Mouse (Mus musculus): Measurements from ENCODE around the gene B4gat1. TPM values are rescaled to one million over a fixed set of nuclear protein-coding genes. Genes with fewer than 3 reads are reported as not detected.

B4gat1 gene
- polyA plus RNA-seq, 1 experiment from 2014 or later, result 48.2 TPM

DNA sequence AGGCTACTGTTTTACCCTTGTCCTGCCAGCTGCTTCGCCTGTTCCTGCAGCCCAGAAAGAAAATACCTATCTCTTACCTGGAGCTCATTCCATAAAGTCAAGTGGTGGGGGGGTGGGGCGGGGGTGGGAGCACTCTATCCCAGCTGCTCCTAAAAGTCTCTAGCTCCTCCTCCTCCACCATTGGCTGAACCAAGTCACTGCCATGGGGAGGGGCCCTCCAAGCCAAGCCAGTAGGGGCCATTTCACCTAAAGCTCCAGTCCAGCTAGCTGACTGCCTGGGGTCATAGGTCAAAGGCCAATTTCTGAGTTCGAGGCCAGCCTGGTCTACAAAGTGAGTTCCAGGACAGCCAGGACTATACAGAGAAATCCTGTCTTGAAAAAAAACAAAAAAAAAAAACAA lies 5.9 kb upstream of the B4gat1 start:
- H3K27ac ChIP-seq (ENCODE audit: poor library complexity, severe bottlenecking), result no peak overlapping the region
- 75% methylated on average over 3 of the region's 3 CpGs for WGBS
- H3K4me2 ChIP-seq, result no peak overlapping the region
- H3K9me3 ChIP-seq (replicated peaks), result no peaks in the 10 kb centered on the region
- no peak overlapping the region for H3K9ac ChIP-seq
- H3K4me1 ChIP-seq (replicated peaks), result no peaks in the 10 kb centered on the region
- H3K27me3 ChIP-seq (replicated peaks), result no peaks in the 10 kb centered on the region
- H3K36me3 ChIP-seq, result peaks cover 44% of the 10 kb centered on the region
- H3K4me3 ChIP-seq, result no peak overlapping the region
- no peak for ATAC-seq (ENCODE audit: insufficient number of reproducible peaks, low FRiP score)

DNA sequence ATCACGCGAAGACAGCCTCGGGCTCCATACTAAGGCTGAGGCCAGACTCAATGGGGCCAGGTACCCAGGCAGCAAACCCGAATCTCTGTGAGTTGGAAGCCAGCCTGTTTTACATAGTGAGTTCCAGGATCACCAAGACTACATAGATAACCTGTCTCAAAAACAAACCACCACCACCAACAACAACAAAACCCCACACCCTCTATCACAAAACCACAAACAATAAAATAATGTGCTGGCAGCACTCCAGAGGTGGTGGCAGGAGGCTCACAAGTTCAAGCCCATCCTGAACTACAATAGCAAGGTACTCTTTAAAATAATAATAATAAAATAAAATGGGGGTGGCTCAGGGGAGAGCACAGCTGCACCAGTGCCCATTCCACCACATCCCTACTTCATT lies 2.0 kb upstream of the B4gat1 start:
- 76% methylated on average over 4 of the region's 4 CpGs for WGBS
- no peak overlapping the region for H3K9ac ChIP-seq
- peaks cover 5% of the 10 kb centered on the region for H3K36me3 ChIP-seq
- no peak for ATAC-seq (ENCODE audit: insufficient number of reproducible peaks, low FRiP score)
- no peak overlapping the region for H3K4me3 ChIP-seq
- no peaks in the 10 kb centered on the region for H3K9me3 ChIP-seq (replicated peaks)
- H3K27me3 ChIP-seq (replicated peaks), result no peaks in the 10 kb centered on the region
- no peak overlapping the region for H3K27ac ChIP-seq (ENCODE audit: poor library complexity, severe bottlenecking)
- H3K4me1 ChIP-seq (replicated peaks), result peaks cover 19% of the 10 kb centered on the region
- no peak overlapping the region for H3K4me2 ChIP-seq

DNA sequence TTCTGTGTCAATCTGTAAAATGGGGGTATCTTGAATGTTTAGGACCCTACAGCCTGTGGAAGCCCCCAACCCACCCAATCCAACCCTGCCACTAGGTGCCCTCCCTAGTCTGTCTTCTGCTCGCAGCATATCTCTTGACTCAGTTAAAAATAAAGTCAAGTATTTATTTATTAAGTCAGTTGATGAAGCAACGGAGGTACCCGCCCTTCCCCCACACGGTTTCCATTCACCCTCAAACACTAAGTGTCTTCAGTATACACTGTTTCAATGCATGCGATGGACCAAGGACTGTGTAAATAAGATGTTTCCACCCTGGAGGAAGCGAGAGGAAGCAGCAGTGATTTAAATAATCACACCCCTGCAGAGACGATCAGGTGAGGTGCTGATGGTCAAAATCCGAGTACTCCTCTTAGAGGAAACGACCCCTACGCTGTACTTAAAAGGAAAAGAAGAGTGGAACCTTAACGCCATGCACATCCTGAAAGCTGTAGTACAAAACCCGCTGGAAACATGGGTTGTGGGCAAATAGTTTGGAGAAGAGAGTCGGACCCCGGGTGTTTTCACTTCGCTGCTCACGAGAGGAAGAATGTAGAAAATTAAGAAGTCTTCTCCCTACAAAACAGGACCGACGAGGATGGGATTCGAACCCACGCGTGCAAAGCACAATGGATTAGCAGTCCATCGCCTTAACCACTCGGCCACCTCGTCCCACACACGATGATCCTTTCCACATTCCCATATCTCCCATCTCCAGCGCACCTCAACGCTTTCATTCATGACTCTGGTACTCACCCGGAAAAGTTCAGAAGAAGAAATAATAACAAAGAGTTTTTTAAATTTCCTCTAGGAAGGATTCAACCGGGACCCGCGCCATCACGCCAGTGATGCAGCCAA lies 701 bp upstream of the B4gat1 start:
- Histone ChIP-seq H3K4me2 (peak overlapping the region; percentile 100), H3K4me3 (peak overlapping the region; percentile 80), H3K9me3 (replicated peaks) (no peaks in the 10 kb centered on the region), H3K4me1 (replicated peaks) (peaks cover 25% of the 10 kb centered on the region), H3K27ac (ENCODE audit: poor library complexity, severe bottlenecking) (peak overlapping the region; percentile 60), H3K9ac (peak overlapping the region; percentile 95), H3K36me3 (peaks cover 5% of the 10 kb centered on the region; the same call in 1 of the 2 replicates), H3K27me3 (replicated peaks) (no peaks in the 10 kb centered on the region)
- WGBS, result 5% methylated on average over 32 of the region's 32 CpGs
- ATAC-seq (ENCODE audit: insufficient number of reproducible peaks, low FRiP score), result 0 out of 2 replicates have a peak, but pooled peaks have one; percentile 19

DNA sequence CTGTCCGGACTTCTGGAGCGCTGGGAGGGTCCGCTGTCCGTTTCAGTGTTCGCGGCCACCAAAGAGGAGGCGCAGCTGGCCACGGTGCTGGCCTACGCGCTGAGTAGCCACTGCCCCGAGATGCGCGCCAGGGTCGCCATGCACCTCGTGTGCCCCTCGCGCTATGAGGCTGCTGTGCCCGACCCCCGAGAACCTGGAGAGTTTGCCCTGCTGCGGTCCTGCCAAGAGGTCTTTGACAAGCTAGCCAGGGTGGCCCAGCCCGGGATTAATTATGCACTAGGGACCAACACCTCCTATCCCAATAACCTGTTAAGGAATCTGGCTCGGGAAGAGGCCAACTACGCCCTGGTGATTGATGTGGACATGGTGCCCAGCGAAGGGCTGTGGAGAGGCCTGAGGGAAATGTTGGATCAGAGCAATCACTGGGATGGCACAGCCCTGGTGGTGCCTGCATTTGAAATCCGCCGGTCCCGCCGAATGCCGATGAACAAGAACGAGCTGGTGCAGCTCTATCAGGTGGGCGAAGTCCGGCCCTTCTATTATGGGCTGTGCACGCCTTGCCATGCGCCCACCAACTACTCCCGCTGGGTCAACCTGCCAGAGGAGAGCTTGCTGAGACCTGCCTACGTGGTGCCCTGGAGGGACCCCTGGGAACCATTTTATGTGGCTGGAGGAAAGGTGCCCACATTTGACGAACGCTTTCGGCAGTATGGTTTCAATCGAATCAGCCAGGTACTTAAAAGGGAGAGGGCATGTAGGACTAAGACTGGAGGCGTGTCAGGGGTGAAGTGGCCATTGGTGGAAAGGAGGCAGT lies 882 bp downstream of the B4gat1 start:
- H3K4me2 ChIP-seq, result peak overlapping the region; percentile 100
- peak; percentile 6; the same call in 1 of the 2 replicates for ATAC-seq (ENCODE audit: insufficient number of reproducible peaks, low FRiP score)
- H3K4me1 ChIP-seq (replicated peaks), result peaks cover 25% of the 10 kb centered on the region
- H3K9ac ChIP-seq, result peak overlapping the region; percentile 95
- H3K4me3 ChIP-seq, result peak overlapping the region; percentile 80
- H3K27me3 ChIP-seq (replicated peaks), result no peaks in the 10 kb centered on the region
- peaks cover 11% of the 10 kb centered on the region for H3K36me3 ChIP-seq
- peak overlapping the region; percentile 60; the same call in 1 of the 2 replicates for H3K27ac ChIP-seq (ENCODE audit: poor library complexity, severe bottlenecking)
- 15% methylated on average over 41 of the region's 41 CpGs for WGBS
- no peaks in the 10 kb centered on the region for H3K9me3 ChIP-seq (replicated peaks)

DNA sequence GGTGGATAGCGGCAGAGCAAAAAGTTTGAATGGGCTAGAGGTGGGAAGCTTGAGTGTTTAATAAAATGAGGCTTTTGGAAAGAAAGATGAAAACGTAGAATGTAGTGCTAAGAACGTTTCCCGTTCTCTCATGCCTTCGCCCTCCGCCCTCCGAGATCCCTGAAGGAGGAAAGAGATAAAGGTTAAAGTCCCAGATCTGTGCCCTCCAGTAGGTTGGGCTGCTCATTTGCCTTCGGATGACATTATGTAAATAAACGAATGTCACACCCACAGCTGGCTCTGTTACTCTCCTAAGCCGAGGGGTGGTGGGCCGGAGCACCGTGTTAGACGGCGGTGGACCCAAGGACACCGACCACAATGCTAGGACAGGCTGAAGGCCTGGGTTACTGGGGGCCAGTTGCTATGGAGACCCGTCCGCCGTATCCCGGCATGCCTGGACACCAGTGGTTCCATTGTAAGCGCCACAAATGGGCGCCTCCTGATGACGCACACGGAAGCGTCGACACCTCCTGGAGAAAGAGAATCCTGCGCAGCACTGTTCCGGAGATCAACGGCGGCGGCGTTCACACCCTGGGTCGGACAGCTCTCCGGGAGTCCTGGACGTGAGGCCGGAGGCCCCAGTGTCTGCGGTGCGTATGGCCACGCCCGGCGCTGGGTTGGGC lies 2.4 kb downstream of the B4gat1 start, which contains the start of gene Brms1:
Gene Brms1, plus strand, starts transcription at position 493 of the 662 bp plus-strand sequence.
- Histone ChIP-seq H3K4me2 (peak within 1 kb of the TSS; percentile 100), H3K27me3 (replicated peaks) (no peaks in the 10 kb centered on the region), H3K4me1 (replicated peaks) (peaks cover 25% of the 10 kb centered on the region), H3K27ac (ENCODE audit: poor library complexity, severe bottlenecking) (peak within 1 kb of the TSS; percentile 72), H3K4me3 (peak within 1 kb of the TSS; percentile 63), H3K9ac (peak within 1 kb of the TSS; percentile 86), H3K36me3 (peaks cover 16% of the 10 kb centered on the region), H3K9me3 (replicated peaks) (no peaks in the 10 kb centered on the region)
- 4% methylated on average over 40 of the region's 40 CpGs for WGBS
- peak; percentile 74 for ATAC-seq (ENCODE audit: insufficient number of reproducible peaks, low FRiP score)

DNA sequence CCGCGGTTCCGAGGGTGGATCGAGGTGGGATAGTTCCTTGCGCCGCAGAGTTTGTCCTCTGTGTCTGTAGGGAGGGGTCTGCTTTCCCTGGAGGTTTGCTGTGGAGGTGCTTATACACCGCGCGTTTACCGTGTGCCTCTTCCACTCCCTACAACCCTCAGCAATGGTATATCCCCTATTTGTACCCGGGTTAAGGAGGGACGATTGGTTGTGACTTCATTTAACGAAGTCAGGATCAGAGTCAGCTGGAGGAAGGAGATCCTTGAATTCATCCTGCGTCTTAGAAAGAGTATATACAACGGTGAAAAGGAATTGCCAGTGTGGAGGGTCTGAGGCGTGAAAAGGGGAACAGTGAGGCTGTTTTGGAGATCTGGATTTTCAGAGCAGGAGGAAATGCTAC lies 3.0 kb downstream of the B4gat1 start:
- peaks cover 22% of the 10 kb centered on the region for H3K36me3 ChIP-seq
- no peaks in the 10 kb centered on the region for H3K9me3 ChIP-seq (replicated peaks)
- H3K4me2 ChIP-seq, result peak overlapping the region; percentile 100
- peak overlapping the region; percentile 72; the same call in 1 of the 2 replicates for H3K27ac ChIP-seq (ENCODE audit: poor library complexity, severe bottlenecking)
- peak overlapping the region; percentile 63 for H3K4me3 ChIP-seq
- 2% methylated on average over 16 of the region's 16 CpGs for WGBS
- peak overlapping the region; percentile 86 for H3K9ac ChIP-seq
- H3K4me1 ChIP-seq (replicated peaks), result peaks cover 25% of the 10 kb centered on the region
- ATAC-seq (ENCODE audit: insufficient number of reproducible peaks, low FRiP score), result no peak
- H3K27me3 ChIP-seq (replicated peaks), result no peaks in the 10 kb centered on the region

DNA sequence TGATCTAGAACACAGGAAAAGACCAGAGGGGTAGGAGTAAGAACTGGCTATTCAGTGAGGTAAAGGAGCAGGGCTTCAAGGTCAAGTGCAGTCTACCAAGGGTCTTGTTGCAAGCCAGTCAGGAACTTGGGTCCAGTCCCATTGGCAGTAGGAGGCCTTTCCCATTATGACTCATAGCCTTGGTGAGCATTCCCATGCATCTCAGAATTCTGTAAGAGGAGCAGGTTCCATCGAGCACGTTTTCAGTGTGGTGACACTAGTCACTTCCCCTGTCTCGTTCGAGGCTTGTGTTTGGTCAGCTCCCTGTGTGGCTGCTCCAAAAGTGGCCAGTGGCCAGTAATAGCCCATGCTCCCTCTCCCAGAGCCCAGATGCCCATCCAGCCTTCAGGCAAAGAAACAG lies 6.9 kb downstream of the B4gat1 start:
- 68% methylated on average over 4 of the region's 4 CpGs for WGBS

DNA sequence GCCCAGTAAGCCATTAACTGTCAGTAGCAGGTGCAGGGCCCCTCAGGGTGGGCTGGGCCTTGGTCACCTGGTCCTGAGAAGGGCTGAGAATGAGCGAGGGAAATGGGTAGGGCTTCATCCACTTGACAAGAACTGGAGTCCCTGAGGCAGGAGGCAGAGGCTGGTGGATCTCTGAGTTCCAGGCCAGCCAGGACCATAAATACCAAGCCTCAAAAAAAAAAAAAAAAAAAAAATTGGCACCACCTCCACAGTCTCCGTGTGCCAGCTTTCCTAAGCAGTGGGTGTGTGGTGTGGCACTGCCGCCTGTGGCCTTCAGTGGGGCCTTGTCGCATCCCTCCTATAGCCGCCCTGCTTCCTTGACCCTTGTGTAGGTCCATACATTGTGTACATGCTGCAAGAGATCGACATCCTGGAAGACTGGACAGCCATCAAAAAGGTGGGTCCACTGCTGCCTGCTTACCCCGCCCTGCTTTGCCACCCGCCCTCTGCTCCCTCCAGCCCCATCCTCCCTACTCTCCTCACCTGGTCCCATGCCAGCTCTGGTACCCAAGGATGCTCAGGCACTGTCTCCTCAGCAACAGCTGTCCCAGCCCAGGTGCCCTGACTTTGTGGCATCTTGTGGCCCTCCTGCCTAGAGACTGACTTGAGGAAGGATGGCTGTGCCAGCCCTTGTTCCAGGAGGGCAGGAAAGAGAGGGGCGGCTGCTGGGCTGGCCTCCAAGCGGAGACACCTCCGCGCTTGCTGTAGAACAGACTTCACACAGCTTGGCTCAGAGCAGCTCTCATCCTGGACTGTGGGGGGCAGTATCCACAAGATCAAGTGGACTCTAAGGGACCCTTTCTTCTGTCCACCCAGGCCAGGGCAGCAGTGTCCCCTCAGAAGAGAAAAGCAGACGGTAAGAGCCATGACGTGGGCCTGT lies 9.8 kb downstream of the B4gat1 start:
- Histone ChIP-seq H3K4me1 (replicated peaks) (peaks cover 38% of the 10 kb centered on the region), H3K27ac (ENCODE audit: poor library complexity, severe bottlenecking) (no peak overlapping the region), H3K9ac (no peak overlapping the region), H3K4me3 (no peak overlapping the region), H3K9me3 (replicated peaks) (no peaks in the 10 kb centered on the region), H3K36me3 (peaks cover 49% of the 10 kb centered on the region), H3K4me2 (no peak overlapping the region), H3K27me3 (replicated peaks) (peaks cover 21% of the 10 kb centered on the region)
- no peak for ATAC-seq (ENCODE audit: insufficient number of reproducible peaks, low FRiP score)
- 85% methylated on average over 14 of the region's 14 CpGs for WGBS

More for the DNA sequence above, 6.9 kb downstream of the B4gat1 start:
- no peak overlapping the region for H3K4me2 ChIP-seq
- H3K9ac ChIP-seq, result no peak overlapping the region
- no peak overlapping the region for H3K27ac ChIP-seq (ENCODE audit: poor library complexity, severe bottlenecking)
- no peaks in the 10 kb centered on the region for H3K27me3 ChIP-seq (replicated peaks)
- H3K36me3 ChIP-seq, result peaks cover 52% of the 10 kb centered on the region
- ATAC-seq (ENCODE audit: insufficient number of reproducible peaks, low FRiP score), result no peak
- peaks cover 23% of the 10 kb centered on the region for H3K4me1 ChIP-seq (replicated peaks)
- H3K4me3 ChIP-seq, result no peak overlapping the region
- no peaks in the 10 kb centered on the region for H3K9me3 ChIP-seq (replicated peaks)

DNA sequence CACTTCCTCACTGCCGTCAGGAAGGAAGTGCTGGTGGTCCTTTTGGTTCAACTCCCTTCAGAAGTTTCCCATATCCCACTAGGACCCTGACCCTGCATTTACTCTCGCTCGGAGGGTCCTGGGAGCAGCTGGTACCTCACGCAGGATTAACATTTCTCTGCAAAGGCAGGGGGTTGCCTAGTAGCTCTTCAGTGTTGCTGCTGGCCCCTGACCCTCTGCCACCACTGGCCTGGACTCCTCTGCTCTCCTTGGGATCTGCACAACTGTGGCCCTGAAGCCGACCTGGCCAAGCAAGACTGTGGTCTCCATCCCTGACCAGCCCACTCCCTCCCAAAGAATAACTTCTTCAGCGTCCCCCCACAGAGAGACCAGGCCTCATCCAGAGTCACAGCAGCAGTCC lies 10.7 kb downstream of the B4gat1 start:
- Histone ChIP-seq H3K9me3 (replicated peaks) (no peaks in the 10 kb centered on the region), H3K9ac (no peak overlapping the region), H3K4me1 (replicated peaks) (peaks cover 38% of the 10 kb centered on the region), H3K36me3 (peaks cover 46% of the 10 kb centered on the region), H3K4me2 (no peak overlapping the region), H3K4me3 (no peak overlapping the region), H3K27ac (ENCODE audit: poor library complexity, severe bottlenecking) (no peak overlapping the region), H3K27me3 (replicated peaks) (peaks cover 27% of the 10 kb centered on the region)
- WGBS, result 82% methylated on average over 6 of the region's 6 CpGs
- no peak for ATAC-seq (ENCODE audit: insufficient number of reproducible peaks, low FRiP score)
